Mouse (Mus musculus): ENCODE results near the gene Enpp6. TPM values are rescaled to one million over a fixed set of nuclear protein-coding genes. Genes with fewer than 3 reads are reported as not detected.
"Not testable (repeated sequence)": the region's sequence is repeated elsewhere in the genome, so short reads cannot be mapped to it uniquely, and the experiment has no call there.

Enpp6 gene
- polyA plus RNA-seq, 1 experiment from 2014 or later = 1.2 TPM

GRCm38 (mm10) chr8:47008220-47008773 lies 21.6 kb downstream of the Enpp6 start:
- Histone ChIP-seq H3K4me1 (peaks cover 2% of the 10 kb centered on the region; the same call in 1 of the 2 replicates), H3K4me2 (no peak overlapping the region), H3K9ac (no peak overlapping the region), H3K27me3 (no peaks in the 10 kb centered on the region), H3K9me3 (no peaks in the 10 kb centered on the region), H3K27ac (no peak overlapping the region), H3K36me3 (no peaks in the 10 kb centered on the region), H3K4me3 (no peak overlapping the region)
- ATAC-seq (ENCODE audit: insufficient number of reproducible peaks, low FRiP score, low TSS enrichment, low read depth) = no peak
- 66% methylated on average over 13 of the region's 13 CpGs for WGBS

- no peak overlapping the region for H3K4me3 ChIP-seq
- no peak overlapping the region for H3K9ac ChIP-seq
- WGBS = 36% methylated on average over 13 of the region's 13 CpGs
- no peak overlapping the region for H3K4me2 ChIP-seq
- peaks cover 15% of the 10 kb centered on the region for H3K27me3 ChIP-seq
- no peaks in the 10 kb centered on the region for H3K36me3 ChIP-seq
- no peaks in the 10 kb centered on the region for H3K9me3 ChIP-seq
- H3K27ac ChIP-seq = no peak overlapping the region
- ATAC-seq (ENCODE audit: insufficient number of reproducible peaks, low FRiP score, low TSS enrichment, low read depth) = 0 out of 2 replicates have a peak, but pooled peaks have one; percentile 50
- peaks cover 3% of the 10 kb centered on the region; the same call in 1 of the 2 replicates for H3K4me1 ChIP-seq
These were observed 29.7 kb downstream of the Enpp6 start for GRCm38 (mm10) chr8:47016268-47016946.

GRCm38 (mm10) chr8:47021135-47021555 lies 34.5 kb downstream of the Enpp6 start:
- Histone ChIP-seq H3K4me1 (peaks cover 4% of the 10 kb centered on the region; the same call in 1 of the 2 replicates), H3K4me3 (no peak overlapping the region), H3K4me2 (no peak overlapping the region), H3K27me3 (peaks cover 13% of the 10 kb centered on the region), H3K27ac (no peak overlapping the region), H3K36me3 (no peaks in the 10 kb centered on the region), H3K9ac (no peak overlapping the region), H3K9me3 (no peaks in the 10 kb centered on the region)
- 37% methylated on average over 8 of the region's 8 CpGs for WGBS
- ATAC-seq (ENCODE audit: insufficient number of reproducible peaks, low FRiP score, low TSS enrichment, low read depth) = no peak

GRCm38 (mm10) chr8:47024612-47025011 lies 37.9 kb downstream of the Enpp6 start:
- no peak overlapping the region for H3K4me3 ChIP-seq
- H3K9me3 ChIP-seq = no peaks in the 10 kb centered on the region
- no peaks in the 10 kb centered on the region for H3K36me3 ChIP-seq
- peaks cover 4% of the 10 kb centered on the region; the same call in 1 of the 2 replicates for H3K4me1 ChIP-seq
- 86% methylated on average over 4 of the region's 4 CpGs for WGBS
- H3K9ac ChIP-seq = no peak overlapping the region
- ATAC-seq (ENCODE audit: insufficient number of reproducible peaks, low FRiP score, low TSS enrichment, low read depth) = no peak
- H3K4me2 ChIP-seq = no peak overlapping the region
- H3K27ac ChIP-seq = no peak overlapping the region
- H3K27me3 ChIP-seq = peaks cover 7% of the 10 kb centered on the region; the same call in 1 of the 2 replicates

GRCm38 (mm10) chr8:47026841-47027490 lies 40.3 kb downstream of the Enpp6 start:
- Histone ChIP-seq H3K4me3 (no peak overlapping the region), H3K36me3 (no peaks in the 10 kb centered on the region), H3K27me3 (0 out of 2 replicates have a peak, but pooled peaks cover under 1% of the 10 kb centered on the region), H3K4me1 (no peaks in the 10 kb centered on the region), H3K27ac (no peak overlapping the region), H3K9me3 (no peaks in the 10 kb centered on the region), H3K9ac (no peak overlapping the region), H3K4me2 (no peak overlapping the region)
- no peak for ATAC-seq (ENCODE audit: insufficient number of reproducible peaks, low FRiP score, low TSS enrichment, low read depth)
- 78% methylated on average over 10 of the region's 10 CpGs for WGBS

- ATAC-seq (ENCODE audit: insufficient number of reproducible peaks, low FRiP score, low TSS enrichment, low read depth) = no peak
- Histone ChIP-seq H3K4me3 (no peak overlapping the region), H3K36me3 (no peaks in the 10 kb centered on the region), H3K27me3 (0 out of 2 replicates have a peak, but pooled peaks cover 3% of the 10 kb centered on the region), H3K4me1 (no peaks in the 10 kb centered on the region), H3K4me2 (no peak overlapping the region), H3K9ac (no peak overlapping the region), H3K27ac (no peak overlapping the region), H3K9me3 (no peaks in the 10 kb centered on the region)
- WGBS = 83% methylated on average over 6 of the region's 6 CpGs
These were observed 41.8 kb downstream of the Enpp6 start for GRCm38 (mm10) chr8:47028474-47028873.

GRCm38 (mm10) chr8:47030321-47030720 lies 43.6 kb downstream of the Enpp6 start:
- Histone ChIP-seq H3K36me3 (no peaks in the 10 kb centered on the region), H3K9me3 (no peaks in the 10 kb centered on the region), H3K9ac (no peak overlapping the region), H3K27me3 (0 out of 2 replicates have a peak, but pooled peaks cover 3% of the 10 kb centered on the region), H3K4me2 (no peak overlapping the region), H3K27ac (no peak overlapping the region), H3K4me3 (no peak overlapping the region), H3K4me1 (no peaks in the 10 kb centered on the region)
- no peak for ATAC-seq (ENCODE audit: insufficient number of reproducible peaks, low FRiP score, low TSS enrichment, low read depth)
- 92% methylated on average over 19 of the region's 19 CpGs for WGBS

GRCm38 (mm10) chr8:47032081-47032480 lies 45.4 kb downstream of the Enpp6 start:
- Histone ChIP-seq H3K4me3 (no peak overlapping the region), H3K36me3 (no peaks in the 10 kb centered on the region), H3K4me1 (peaks cover 12% of the 10 kb centered on the region), H3K9me3 (no peaks in the 10 kb centered on the region), H3K4me2 (no peak overlapping the region), H3K9ac (no peak overlapping the region), H3K27me3 (0 out of 2 replicates have a peak, but pooled peaks cover 3% of the 10 kb centered on the region), H3K27ac (no peak overlapping the region)
- WGBS = 78% methylated on average over 7 of the region's 7 CpGs
- no peak for ATAC-seq (ENCODE audit: insufficient number of reproducible peaks, low FRiP score, low TSS enrichment, low read depth)

- Histone ChIP-seq H3K4me3 (no peak overlapping the region), H3K27me3 (peaks cover 3% of the 10 kb centered on the region; the same call in 1 of the 2 replicates), H3K9ac (no peak overlapping the region), H3K9me3 (no peaks in the 10 kb centered on the region), H3K36me3 (no peaks in the 10 kb centered on the region), H3K4me1 (peaks cover 12% of the 10 kb centered on the region), H3K27ac (no peak overlapping the region), H3K4me2 (no peak overlapping the region)
- no peak for ATAC-seq (ENCODE audit: insufficient number of reproducible peaks, low FRiP score, low TSS enrichment, low read depth)
- WGBS = 82% methylated on average over 4 of the region's 4 CpGs
These were observed 47.3 kb downstream of the Enpp6 start for GRCm38 (mm10) chr8:47033976-47034375.

GRCm38 (mm10) chr8:47036501-47036900 lies 49.8 kb downstream of the Enpp6 start:
- H3K4me3 ChIP-seq = no peak overlapping the region
- H3K4me2 ChIP-seq = no peak overlapping the region
- peaks cover 3% of the 10 kb centered on the region; the same call in 1 of the 2 replicates for H3K27me3 ChIP-seq
- H3K9ac ChIP-seq = no peak overlapping the region
- no peaks in the 10 kb centered on the region for H3K9me3 ChIP-seq
- H3K27ac ChIP-seq = no peak overlapping the region
- H3K4me1 ChIP-seq = peaks cover 12% of the 10 kb centered on the region
- ATAC-seq (ENCODE audit: insufficient number of reproducible peaks, low FRiP score, low TSS enrichment, low read depth) = peak; percentile 55; the same call in 1 of the 2 replicates
- WGBS = 15% methylated on average over 8 of the region's 8 CpGs
- H3K36me3 ChIP-seq = no peaks in the 10 kb centered on the region

- WGBS = 62% methylated on average over 5 of the region's 5 CpGs
- no peaks in the 10 kb centered on the region for H3K36me3 ChIP-seq
- ATAC-seq (ENCODE audit: insufficient number of reproducible peaks, low FRiP score, low TSS enrichment, low read depth) = no peak
- no peak overlapping the region for H3K9ac ChIP-seq
- H3K9me3 ChIP-seq = no peaks in the 10 kb centered on the region
- H3K4me2 ChIP-seq = no peak overlapping the region
- H3K4me3 ChIP-seq = no peak overlapping the region
- peaks cover 12% of the 10 kb centered on the region for H3K4me1 ChIP-seq
- no peak overlapping the region for H3K27ac ChIP-seq
- peaks cover under 1% of the 10 kb centered on the region; the same call in 1 of the 2 replicates for H3K27me3 ChIP-seq
These were observed 50.7 kb downstream of the Enpp6 start for GRCm38 (mm10) chr8:47037405-47037804.

- not testable (repeated sequence) for H3K9ac ChIP-seq; ATAC-seq (ENCODE audit: insufficient number of reproducible peaks, low FRiP score, low TSS enrichment, low read depth); H3K9me3 ChIP-seq; H3K4me2 ChIP-seq; H3K4me3 ChIP-seq; H3K27ac ChIP-seq; H3K36me3 ChIP-seq; H3K27me3 ChIP-seq
- peaks cover 12% of the 10 kb centered on the region for H3K4me1 ChIP-seq
- WGBS = 86% methylated on average over 4 of the region's 4 CpGs
These were observed 53.5 kb downstream of the Enpp6 start for GRCm38 (mm10) chr8:47040215-47040614.
